Mouse (Mus musculus) stomach, embryonic 14.5 days (tissue): ENCODE measurements at regions not wholly inside any gene's neighbourhood (a gene's known extent, or its start where the extent isn't known, plus 50 kb on each side); places are given as distances from the start of the nearest gene placed in this dataset.

ENCODE experiments used
- ATAC-seq: fragments of 200-750 bp; cut with Nextera tagmentation; 2 replicates; pipeline ENCODE4 v1.8.0; 2017; ENCODE audit warnings: low read depth, moderate TSS enrichment; ENCODE audit not compliant: insufficient number of reproducible peaks, insufficient read depth, low FRiP score
- H3K27ac ChIP-seq: fragments of 300-500 bp; sonication (generic); 2 replicates; pipeline ENCODE4 v1.5.1; 2014; ENCODE audit warnings: mild to moderate bottlenecking, low read length, moderate library complexity, mixed read lengths
- H3K27me3 ChIP-seq: fragments of 300-500 bp; sonication (generic); 2 replicates; pipeline ENCODE4 v1.6.1; 2014; ENCODE audit warnings: low read length, control low read depth, mixed read lengths; ENCODE audit not compliant: control insufficient read depth, insufficient read depth
- H3K36me3 ChIP-seq: fragments of 300-500 bp; sonication (generic); 2 replicates; pipeline ENCODE4 v1.6.1; 2014; ENCODE audit warnings: mild to moderate bottlenecking, control low read depth, low read length, moderate library complexity, mixed read lengths; ENCODE audit not compliant: control insufficient read depth, insufficient read depth
- H3K4me1 ChIP-seq: fragments of 300-500 bp; sonication (generic); 2 replicates; pipeline ENCODE4 v1.6.1; 2014; ENCODE audit warnings: low read length, control low read depth, mixed read lengths; ENCODE audit not compliant: control insufficient read depth, insufficient read depth
- H3K4me2 ChIP-seq: fragments of 300-500 bp; sonication (generic); replicated peaks from 2 replicates; pipeline ENCODE4 v1.6.1; 2014; ENCODE audit warnings: low read depth, low read length, control low read depth
- H3K4me3 ChIP-seq: fragments of 300-500 bp; sonication (generic); 2 replicates; pipeline ENCODE4 v1.5.1; 2014; ENCODE audit warnings: low read depth, low read length, control low read depth
- H3K9ac ChIP-seq: fragments of 300-500 bp; sonication (generic); replicated peaks from 2 replicates; pipeline ENCODE4 v1.6.1; 2014; ENCODE audit warnings: low read depth, mild to moderate bottlenecking, control low read depth, low read length, moderate library complexity, mixed read lengths
- H3K9me3 ChIP-seq: fragments of 300-500 bp; sonication (generic); 2 replicates; pipeline ENCODE4 v1.6.1; 2016; ENCODE audit warnings: low read depth, low read length, control low read depth; ENCODE audit not compliant: control insufficient read depth
- WGBS: fragments of 180-500 bp; shearing (Covaris S2); extraction: QIAGEN DNeasy Blood & Tissue Kit; methylation state at CpG from one replicate; pipeline ENCODE4 v1.1.7; 2014; 5-methylcytosine and 5-hydroxymethylcytosine counted together

DNA sequence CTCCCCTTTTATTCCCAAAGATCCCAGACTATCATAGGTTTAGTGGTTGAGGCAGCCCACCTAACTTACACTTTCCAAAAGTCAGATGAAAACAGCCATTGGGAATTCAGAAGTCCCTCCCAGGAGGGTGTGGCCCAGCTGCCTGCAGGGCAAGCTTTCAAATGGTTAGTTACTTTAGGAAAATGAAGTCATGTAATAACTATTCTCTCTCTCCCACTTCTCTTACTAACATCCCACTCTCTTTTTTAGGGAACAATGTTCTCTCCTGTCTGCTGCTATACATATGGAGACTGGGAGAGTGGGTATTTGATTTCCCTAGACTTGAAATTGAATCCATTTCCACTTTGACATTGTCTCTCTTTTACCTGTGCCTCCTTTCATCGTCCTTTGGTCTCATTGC lies 55.0 kb downstream of the Zfp648 start:
- H3K4me3 ChIP-seq, result no peak overlapping the region
- no peaks in the 10 kb centered on the region for H3K27me3 ChIP-seq
- H3K27ac ChIP-seq, result no peak overlapping the region
- no peaks in the 10 kb centered on the region for H3K4me1 ChIP-seq
- H3K9me3 ChIP-seq, result no peaks in the 10 kb centered on the region
- no peak overlapping the region for H3K9ac ChIP-seq
- ATAC-seq, result no peak
- 81% methylated on average over 1 of the region's 1 CpGs for WGBS
- no peak overlapping the region for H3K4me2 ChIP-seq
- H3K36me3 ChIP-seq, result no peaks in the 10 kb centered on the region

DNA sequence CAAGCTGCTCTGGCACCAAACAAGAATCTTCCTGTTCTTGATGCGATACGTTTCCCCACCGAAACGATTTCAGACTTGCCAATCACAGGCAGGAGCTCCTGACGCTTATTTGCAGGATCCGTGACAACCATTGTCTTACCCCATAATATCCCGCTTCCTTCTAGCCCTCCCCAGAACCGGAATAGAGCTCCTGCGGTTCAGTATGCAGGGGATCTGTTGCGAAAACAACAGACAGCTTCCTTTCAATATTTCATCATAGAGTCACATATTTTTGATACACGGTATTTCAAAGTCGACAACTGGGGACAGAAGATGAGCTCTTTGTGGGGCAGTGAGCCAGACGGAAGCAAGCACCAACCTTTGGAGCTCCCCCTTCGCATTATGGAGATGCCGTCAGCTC lies 55.8 kb downstream of the Zfp648 start:
- no peaks in the 10 kb centered on the region for H3K4me1 ChIP-seq
- no peak for ATAC-seq
- H3K27ac ChIP-seq, result no peak overlapping the region
- H3K27me3 ChIP-seq, result no peaks in the 10 kb centered on the region
- H3K9ac ChIP-seq, result no peak overlapping the region
- H3K36me3 ChIP-seq, result no peaks in the 10 kb centered on the region
- H3K9me3 ChIP-seq, result no peaks in the 10 kb centered on the region
- H3K4me2 ChIP-seq, result no peak overlapping the region
- no peak overlapping the region for H3K4me3 ChIP-seq
- WGBS, result 86% methylated on average over 15 of the region's 15 CpGs

DNA sequence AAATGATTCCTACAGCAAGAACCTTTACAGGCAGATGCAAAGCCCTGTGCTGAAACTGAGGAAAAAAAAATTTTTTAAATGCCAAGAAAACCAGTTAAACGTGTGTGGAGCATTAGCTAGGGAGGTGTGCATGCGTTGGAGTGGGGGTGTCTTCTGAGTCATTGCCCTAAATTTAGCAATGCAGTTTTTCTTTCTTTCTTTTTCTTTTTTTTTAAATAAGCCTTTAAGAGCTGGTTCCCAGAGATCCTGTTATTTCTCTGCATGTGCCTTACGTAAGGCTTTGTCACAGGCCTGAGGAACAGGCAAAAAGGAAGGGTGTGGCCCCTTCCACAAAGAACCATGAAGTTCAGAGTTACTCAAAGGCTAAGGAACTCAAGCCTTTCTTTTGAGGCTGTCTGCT lies 57.5 kb downstream of the Zfp648 start:
- Histone ChIP-seq H3K4me3 (no peak overlapping the region), H3K27ac (no peak overlapping the region), H3K4me1 (no peaks in the 10 kb centered on the region), H3K9ac (no peak overlapping the region), H3K9me3 (no peaks in the 10 kb centered on the region), H3K36me3 (no peaks in the 10 kb centered on the region), H3K4me2 (no peak overlapping the region), H3K27me3 (no peaks in the 10 kb centered on the region)
- WGBS, result 64% methylated on average over 3 of the region's 3 CpGs
- ATAC-seq, result no peak

DNA sequence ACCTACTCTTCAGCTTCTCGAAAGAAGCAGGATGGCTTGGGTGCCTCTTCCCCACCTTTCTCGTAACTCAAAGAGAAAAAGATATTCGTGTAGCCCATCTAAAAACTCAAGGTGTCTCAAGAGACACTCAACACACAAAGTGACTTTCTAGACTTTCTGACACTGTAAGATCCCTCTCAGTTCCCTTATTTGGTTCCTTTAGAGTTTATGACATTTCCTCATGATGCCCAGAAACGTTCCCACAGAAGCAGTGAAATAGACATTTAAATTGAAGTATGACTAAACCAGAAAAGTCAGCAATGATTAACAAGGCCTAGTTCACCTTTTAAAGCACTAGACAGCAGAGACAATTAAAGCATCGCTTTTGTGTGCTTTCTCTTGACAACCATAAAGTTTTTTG lies 59.4 kb downstream of the Zfp648 start:
- no peak overlapping the region for H3K4me2 ChIP-seq
- no peak overlapping the region for H3K4me3 ChIP-seq
- 85% methylated on average over 5 of the region's 5 CpGs for WGBS
- no peaks in the 10 kb centered on the region for H3K36me3 ChIP-seq
- no peaks in the 10 kb centered on the region for H3K27me3 ChIP-seq
- no peak overlapping the region for H3K9ac ChIP-seq
- H3K9me3 ChIP-seq, result no peaks in the 10 kb centered on the region
- no peak overlapping the region for H3K27ac ChIP-seq
- no peak for ATAC-seq
- no peaks in the 10 kb centered on the region for H3K4me1 ChIP-seq

DNA sequence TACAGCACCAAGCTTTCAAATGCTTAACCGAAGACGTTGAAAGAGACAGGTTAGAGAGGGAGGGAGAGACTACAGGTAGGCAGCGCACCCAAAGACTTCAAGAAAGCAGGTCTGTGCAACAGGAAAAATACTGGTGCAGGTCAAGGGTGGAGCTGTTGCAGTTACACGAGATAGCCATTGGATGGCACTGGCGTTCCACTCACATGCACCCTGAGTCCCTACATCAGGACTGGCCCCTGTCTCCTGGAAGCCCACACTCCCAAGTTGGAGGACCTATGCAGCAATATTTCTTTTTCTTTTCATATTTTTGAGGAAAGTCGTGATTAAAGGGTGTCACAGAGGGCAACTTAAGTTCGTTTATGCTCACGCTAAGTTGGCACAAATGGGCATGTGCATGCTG lies 80.5 kb downstream of the Zfp648 start:
- Histone ChIP-seq H3K36me3 (no peaks in the 10 kb centered on the region), H3K4me3 (no peak overlapping the region), H3K27me3 (no peaks in the 10 kb centered on the region), H3K27ac (no peak overlapping the region), H3K4me2 (no peak overlapping the region), H3K9ac (no peak overlapping the region), H3K4me1 (no peaks in the 10 kb centered on the region), H3K9me3 (no peaks in the 10 kb centered on the region)
- WGBS, result 17% methylated on average over 8 of the region's 8 CpGs
- 0 out of 2 replicates have a peak, but pooled peaks have one; percentile 18 for ATAC-seq

DNA sequence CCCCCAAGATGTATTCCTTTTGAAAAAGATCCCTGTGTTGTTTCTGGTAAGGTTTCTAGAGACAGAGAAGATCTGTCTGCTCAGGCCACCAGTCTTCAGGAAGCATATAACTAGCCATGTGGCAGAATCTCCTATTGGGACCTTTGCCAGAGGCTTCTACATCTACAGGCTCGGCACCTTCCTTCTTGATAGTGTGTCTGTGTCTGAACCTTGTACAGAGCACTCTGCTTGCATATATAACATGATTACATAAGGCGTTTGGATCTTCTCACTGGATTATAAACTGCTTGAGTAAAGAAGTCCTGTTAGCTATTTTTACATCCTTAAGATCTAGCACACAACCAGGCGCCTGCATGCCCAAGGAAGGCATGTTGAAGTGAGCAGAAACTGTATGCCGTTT lies 85.1 kb downstream of the Zfp648 start:
- 75% methylated on average over 4 of the region's 4 CpGs for WGBS
- H3K27ac ChIP-seq, result no peak overlapping the region
- H3K27me3 ChIP-seq, result no peaks in the 10 kb centered on the region
- no peaks in the 10 kb centered on the region for H3K9me3 ChIP-seq
- H3K4me3 ChIP-seq, result no peak overlapping the region
- H3K4me1 ChIP-seq, result no peaks in the 10 kb centered on the region
- H3K9ac ChIP-seq, result no peak overlapping the region
- no peak overlapping the region for H3K4me2 ChIP-seq
- H3K36me3 ChIP-seq, result no peaks in the 10 kb centered on the region
- ATAC-seq, result no peak

DNA sequence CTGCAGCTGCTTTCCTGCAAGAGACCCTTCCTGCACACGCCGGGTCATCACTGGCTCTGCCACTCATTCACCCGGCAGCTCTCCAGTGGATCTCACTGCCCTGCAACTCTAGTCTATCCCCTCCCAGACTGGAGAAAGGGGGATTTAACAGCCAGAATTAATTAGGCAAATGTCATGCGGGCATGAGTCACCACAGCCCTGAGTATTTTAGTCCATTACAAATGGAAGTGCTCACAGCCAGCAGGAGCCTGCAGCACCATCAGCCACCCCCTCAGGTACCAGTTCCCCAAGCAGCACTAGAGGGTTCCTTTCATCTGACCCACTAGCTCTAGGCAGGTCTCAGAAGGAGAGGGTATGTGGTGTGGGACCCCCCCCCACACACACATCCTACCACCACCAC lies 91.7 kb downstream of the Zfp648 start:
- ATAC-seq, result no peak

DNA sequence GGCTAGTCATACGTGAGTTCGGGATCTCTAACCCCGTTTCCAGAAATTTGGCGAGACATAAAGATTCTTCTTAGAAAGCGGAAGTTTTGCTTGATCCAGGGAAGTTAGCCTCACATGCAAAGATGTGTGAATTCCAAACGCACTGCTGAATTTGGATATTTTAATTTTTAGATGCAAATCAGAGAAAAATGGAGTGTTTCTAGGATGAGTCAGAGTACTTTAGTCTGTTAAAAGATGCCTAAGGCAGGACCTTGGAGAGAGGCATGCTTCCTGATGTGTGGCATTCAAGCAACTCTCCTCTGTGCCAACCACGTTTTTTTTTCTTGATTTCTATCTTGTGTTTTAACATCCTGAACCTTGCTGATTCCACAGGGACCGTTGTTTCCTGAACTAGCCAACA lies 95.1 kb downstream of the Zfp648 start:
- no peaks in the 10 kb centered on the region for H3K27me3 ChIP-seq
- H3K36me3 ChIP-seq, result no peaks in the 10 kb centered on the region
- no peaks in the 10 kb centered on the region for H3K9me3 ChIP-seq
- 82% methylated on average over 8 of the region's 8 CpGs for WGBS
- H3K4me2 ChIP-seq, result no peak overlapping the region
- no peak overlapping the region for H3K27ac ChIP-seq
- H3K4me3 ChIP-seq, result no peak overlapping the region
- ATAC-seq, result no peak
- H3K4me1 ChIP-seq, result no peaks in the 10 kb centered on the region
- H3K9ac ChIP-seq, result no peak overlapping the region

More for the DNA sequence above, 91.7 kb downstream of the Zfp648 start:
- no peaks in the 10 kb centered on the region for H3K36me3 ChIP-seq
- no peaks in the 10 kb centered on the region for H3K27me3 ChIP-seq
- H3K4me1 ChIP-seq, result no peaks in the 10 kb centered on the region
- H3K9ac ChIP-seq, result no peak overlapping the region
- H3K4me3 ChIP-seq, result no peak overlapping the region
- WGBS, result 66% methylated on average over 4 of the region's 4 CpGs
- no peaks in the 10 kb centered on the region for H3K9me3 ChIP-seq
- H3K4me2 ChIP-seq, result no peak overlapping the region
- H3K27ac ChIP-seq, result no peak overlapping the region

DNA sequence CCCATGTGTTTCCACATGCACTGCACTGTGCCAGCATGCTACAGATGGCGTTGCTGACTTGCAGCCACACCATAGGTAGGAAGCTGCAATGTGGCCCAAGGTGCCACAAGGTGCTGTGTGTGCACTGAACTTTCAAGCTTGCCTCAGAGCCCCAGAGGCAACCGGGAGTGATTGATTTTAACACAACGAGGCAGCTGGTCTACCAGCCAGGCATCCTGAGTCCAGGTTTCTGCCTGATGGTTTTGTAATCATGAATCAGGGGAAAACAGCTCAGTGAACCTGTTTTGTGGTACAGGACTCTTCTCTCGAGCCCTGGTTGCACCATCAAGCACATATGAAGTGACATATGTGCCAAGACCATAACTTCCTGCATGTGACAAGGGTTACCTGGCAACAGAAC lies 98.9 kb downstream of the Zfp648 start:
- Histone ChIP-seq H3K4me2 (no peak overlapping the region), H3K9ac (no peak overlapping the region), H3K4me3 (no peak overlapping the region), H3K4me1 (no peaks in the 10 kb centered on the region), H3K27me3 (no peaks in the 10 kb centered on the region), H3K36me3 (no peaks in the 10 kb centered on the region), H3K27ac (no peak overlapping the region), H3K9me3 (no peaks in the 10 kb centered on the region)
- ATAC-seq, result no peak
- WGBS, result 73% methylated on average over 4 of the region's 4 CpGs
